Mouse (Mus musculus) large intestine, adult 2 months (tissue): ENCODE measurements around the gene Trmt2a. TPM values are rescaled to one million over a fixed set of nuclear protein-coding genes. Genes with fewer than 3 reads are reported as not detected.
"Not testable (repeated sequence)": the region's sequence is repeated elsewhere in the genome, so short reads cannot be mapped to it uniquely, and the experiment has no call there.

ENCODE experiments used
- DNase-seq: peaks from one replicate; pipeline ENCODE4 v3.0.0-alpha.2; 2012; ENCODE audit warnings: low read depth, low spot score
- WGBS: fragments of 180-500 bp; shearing (Covaris S2); methylation state at CpG from one replicate; pipeline ENCODE4 v1.1.7; 2018; 5-methylcytosine and 5-hydroxymethylcytosine counted together
- polyA plus RNA-seq: library from polyadenylated mRNA; depleted of rRNA; stranded (reverse); fragments of >200 nt; gene quantifications from 2 replicates; pipeline ENCODE4 v1.2.3, GENCODE M21; 2012; rRNA removed

The Trmt2a gene
- polyA plus RNA-seq, 1 experiment: 60.7 TPM

- WGBS: 68% methylated on average over 5 of the region's 5 CpGs
- DNase-seq: no peak
Observed at GRCm38 (mm10) chr16:18268182-18268581, 19.7 kb downstream of the Trmt2a start.

- WGBS: 74% methylated on average over 2 of the region's 2 CpGs
- DNase-seq: no peak
Observed at GRCm38 (mm10) chr16:18275166-18275565, 26.7 kb downstream of the Trmt2a start.

- no peak for DNase-seq
- WGBS: 1% methylated on average over 4 of the region's 4 CpGs
Observed at GRCm38 (mm10) chr16:18288166-18288565, 39.7 kb downstream of the Trmt2a start.

GRCm38 (mm10) chr16:18288581-18289061 lies 40.1 kb downstream of the Trmt2a start:
- DNase-seq: peak; percentile 36
- WGBS: under 1% methylated on average over 31 of the region's 31 CpGs

GRCm38 (mm10) chr16:18289067-18289588 lies 40.6 kb downstream of the Trmt2a start, which contains the start of gene Dgcr8:
Gene Dgcr8 (minus strand): TSS chr16:18289246.
- WGBS: under 1% methylated on average over 71 of the region's 71 CpGs

GRCm38 (mm10) chr16:18289614-18290013 lies 41.1 kb downstream of the Trmt2a start:
- DNase-seq: not testable (repeated sequence)
- 0% methylated on average over 10 of the region's 10 CpGs for WGBS

More at GRCm38 (mm10) chr16:18289067-18289588, 40.6 kb downstream of the Trmt2a start, which contains the start of gene Dgcr8:
- DNase-seq: peak; percentile 78

Other genes with a start within 250 kb of the Trmt2a start
- gene Dgcr6, start 195.8 kb upstream of the Trmt2a start, polyA plus RNA-seq: 81.1 and 91.8 TPM in 2 replicates
- gene Prodh, start 158.5 kb upstream of the Trmt2a start, polyA plus RNA-seq: 116 and 128 TPM in 2 replicates
- gene Rtn4r, start 121.0 kb upstream of the Trmt2a start, polyA plus RNA-seq: 7.1 and 8.9 TPM in 2 replicates
- gene Ccdc188, start 30.8 kb upstream of the Trmt2a start, polyA plus RNA-seq: not detected in 2 replicates
- gene Zdhhc8, start 13.5 kb upstream of the Trmt2a start, polyA plus RNA-seq: 11.5 and 13.0 TPM in 2 replicates
- 51.4 and 55.8 TPM in 2 replicates for gene Ranbp1, start 53 bp downstream of the Trmt2a start, polyA plus RNA-seq
- gene Gm49776, start 9.6 kb downstream of the Trmt2a start, polyA plus RNA-seq: not detected in 2 replicates
- 14.1 and 18.7 TPM in 2 replicates for gene Dgcr8, start 40.6 kb downstream of the Trmt2a start, polyA plus RNA-seq
- 75.6 and 80.1 TPM in 2 replicates for gene Tango2, start 99.4 kb downstream of the Trmt2a start, polyA plus RNA-seq
- 11.4 and 11.6 TPM in 2 replicates for gene Arvcf, start 99.5 kb downstream of the Trmt2a start, polyA plus RNA-seq
- 18.0 and 19.3 TPM in 2 replicates for gene Txnrd2, start 177.7 kb downstream of the Trmt2a start, polyA plus RNA-seq
- 157 and 222 TPM in 2 replicates for gene Comt, start 178.2 kb downstream of the Trmt2a start, polyA plus RNA-seq